ENCODE assay signal across 8 mouse cellular contexts in genomic region chr8:45068759-45069386, GRCm38 (mm10). TPM values are rescaled to one million over a fixed set of nuclear protein-coding genes. Genes with fewer than 3 reads are reported as not detected.
DNase-seq lines count a peak whose midpoint lies in the region; ATAC-seq lines count a peak whose summit lies in the region.

Gene Mtnr1a (plus strand): TSS chr8:45069137.

- WGBS in intestine, embryonic 16.5 days: 9% methylated on average over 29 of the region's 29 CpGs

- no peaks in the 10 kb centered on the region for H3K27me3 ChIP-seq in intestine, embryonic 16.5 days (replicated peaks; ENCODE audit: control insufficient read depth, insufficient read depth, low read length)
- H3K27me3 ChIP-seq in megakaryocyte, embryonic 14.5 days (replicated peaks): no peaks in the 10 kb centered on the region

- no peak within 1 kb of the TSS for H3K27ac ChIP-seq in intestine, embryonic 16.5 days (ENCODE audit: low read length)

- H3K4me1 ChIP-seq in intestine, embryonic 16.5 days (ENCODE audit: control insufficient read depth, insufficient read depth, low read length): no peaks in the 10 kb centered on the region
- H3K4me1 ChIP-seq in megakaryocyte, embryonic 14.5 days: peaks cover 5% of the 10 kb centered on the region; the same call in 1 of the 2 replicates

- peak; percentile 93 for ATAC-seq in granulocyte monocyte progenitor cell, adult 5-6 weeks (replicated peaks; ENCODE audit: poor library complexity, severe bottlenecking)
- ATAC-seq in intestine, embryonic 16.5 days: peak; percentile 91

- H3K4me3 ChIP-seq in intestine, embryonic 16.5 days (ENCODE audit: low read length): peak within 1 kb of the TSS; percentile 40
- H3K4me3 ChIP-seq in megakaryocyte, embryonic 14.5 days (replicated peaks): peak within 1 kb of the TSS; percentile 71

- intact Hi-C loops in left cerebral cortex, postnatal 10 days (cut with DNase I): loop anchor here (2.0 kb wide), 1 partner anchor 168 kb away; no protein-coding TSS in a partner anchor

- peak within 1 kb of the TSS; percentile 43 for H3K9ac ChIP-seq in intestine, embryonic 16.5 days (ENCODE audit: low read depth, low read length)

- peak; percentile 86 for DNase-seq in adrenal gland, postnatal 4 days (ENCODE audit: low spot score in 2 of 2)
- peak; percentile 90 for DNase-seq in embryo, embryonic 9.5 days (ENCODE audit: extremely low spot score)
- peak; percentile 86 to 90 for DNase-seq in left cerebral cortex, postnatal 10 days (ENCODE audit: extremely low spot score in 1 of 2, low spot score in 2 of 2)
- peak; percentile 83 for DNase-seq in right cerebral cortex, postnatal 25 days
- no peak for DNase-seq in natural killer cell, adult 2 months (ENCODE audit: low spot score in 2 of 2)

- H3K4me2 ChIP-seq in intestine, embryonic 16.5 days (ENCODE audit: low read depth, low read length): peak within 1 kb of the TSS; percentile 77

- H3K9me3 ChIP-seq in intestine, embryonic 16.5 days (ENCODE audit: control insufficient read depth, low read length): no peaks in the 10 kb centered on the region
- no peaks in the 10 kb centered on the region for H3K9me3 ChIP-seq in megakaryocyte, embryonic 14.5 days

- no peaks in the 10 kb centered on the region for H3K36me3 ChIP-seq in intestine, embryonic 16.5 days (ENCODE audit: control insufficient read depth, insufficient read depth, low read length)
- H3K36me3 ChIP-seq in megakaryocyte, embryonic 14.5 days (replicated peaks; ENCODE audit: low read length): no peaks in the 10 kb centered on the region

RNA-seq across cellular contexts. Expression of gene Mtnr1a, which starts in this region (rescaled TPM):
- under 1 TPM in 1 of 2 experiments, not detected in 1; 0.36 TPM for total RNA-seq in adrenal gland, postnatal 4 days (2021)
- total RNA-seq in granulocyte monocyte progenitor cell, adult 5-6 weeks (2014; fragmentation: Nextera tagmentation): not detected in 2 replicates
- total RNA-seq in granulocyte monocyte progenitor cell, adult 5-6 weeks (2017): not detected in 2 replicates
- 0.49 and 0.50 TPM in 2 replicates for polyA plus RNA-seq in intestine, embryonic 16.5 days (2015; fragmentation: Nextera tagmentation; extraction: Ambion mirVana)
- total RNA-seq in left cerebral cortex, postnatal 10 days (2021): not detected
- polyA plus RNA-seq in megakaryocyte, embryonic 14.5 days (2012; ENCODE audit: insufficient read depth, low replicate concordance): not detected in 2 replicates

Comparison
In these comparisons a context has a peak if more than half of its experiments do, and no peak if none do; other contexts are left out.
1. Peak in DNase-seq in adrenal gland, postnatal 4 days; RNA of the gene not detected or under 1 TPM.
2. Peak in ATAC-seq in granulocyte monocyte progenitor cell, adult 5-6 weeks; RNA of the gene not detected or under 1 TPM.
3. Peak in ATAC-seq, H3K4me3 ChIP-seq, H3K9ac ChIP-seq and H3K4me2 ChIP-seq in intestine, embryonic 16.5 days; RNA of the gene not detected or under 1 TPM.
4. Peak in DNase-seq in left cerebral cortex, postnatal 10 days; RNA of the gene not detected or under 1 TPM.
5. DNase-seq: peak in embryo, embryonic 9.5 days (single experiment) and right cerebral cortex, postnatal 25 days (single experiment); none in natural killer cell, adult 2 months (0 of 2).